Mouse (Mus musculus): ENCODE measurements around the gene Apc2. TPM values are rescaled to one million over a fixed set of nuclear protein-coding genes. Genes with fewer than 3 reads are reported as not detected.

The Apc2 gene
- polyA plus RNA-seq, 1 experiment from 2014 or later: 3.3 TPM

GRCm38 (mm10) chr10:80313627-80314201 is 17.9 kb downstream of the Apc2 start:
- no peaks in the 10 kb centered on the region for H3K9me3 ChIP-seq
- H3K27me3 ChIP-seq: peaks cover 91% of the 10 kb centered on the region
- H3K4me3 ChIP-seq: no peak overlapping the region
- no peak overlapping the region for H3K27ac ChIP-seq
- H3K4me1 ChIP-seq: peaks cover under 1% of the 10 kb centered on the region; the same call in 1 of the 2 replicates
- WGBS: 43% methylated on average over 20 of the region's 20 CpGs
- peak overlapping the region; percentile 35; the same call in 1 of the 2 replicates for H3K9ac ChIP-seq
- H3K4me2 ChIP-seq (replicated peaks): no peak overlapping the region
- ATAC-seq (ENCODE audit: low FRiP score, low read depth): no peak
- H3K36me3 ChIP-seq: peaks cover 14% of the 10 kb centered on the region

GRCm38 (mm10) chr10:80314494-80315001 is 18.8 kb downstream of the Apc2 start:
- Histone ChIP-seq H3K9ac (0 out of 2 replicates have a peak overlapping the region, but pooled peaks have one; percentile 31), H3K4me2 (replicated peaks) (no peak overlapping the region), H3K9me3 (no peaks in the 10 kb centered on the region), H3K27me3 (peaks cover 83% of the 10 kb centered on the region), H3K27ac (no peak overlapping the region), H3K4me3 (0 out of 2 replicates have a peak overlapping the region, but pooled peaks have one; percentile 2), H3K4me1 (peaks cover 9% of the 10 kb centered on the region), H3K36me3 (peaks cover 19% of the 10 kb centered on the region)
- WGBS: 47% methylated on average over 16 of the region's 16 CpGs
- no peak for ATAC-seq (ENCODE audit: low FRiP score, low read depth)

GRCm38 (mm10) chr10:80315315-80315714 is 19.5 kb downstream of the Apc2 start:
- Histone ChIP-seq H3K36me3 (peaks cover 19% of the 10 kb centered on the region), H3K9ac (0 out of 2 replicates have a peak overlapping the region, but pooled peaks have one; percentile 31), H3K4me3 (no peak overlapping the region), H3K27me3 (peaks cover 76% of the 10 kb centered on the region), H3K27ac (no peak overlapping the region), H3K4me1 (peaks cover 13% of the 10 kb centered on the region), H3K9me3 (no peaks in the 10 kb centered on the region), H3K4me2 (replicated peaks) (no peak overlapping the region)
- ATAC-seq (ENCODE audit: low FRiP score, low read depth): no peak
- WGBS: 44% methylated on average over 27 of the region's 27 CpGs

- Histone ChIP-seq H3K4me3 (no peak overlapping the region), H3K27ac (no peak overlapping the region), H3K9ac (no peak overlapping the region; the same call in 1 of the 2 replicates), H3K4me1 (peaks cover 15% of the 10 kb centered on the region), H3K4me2 (replicated peaks) (no peak overlapping the region), H3K9me3 (no peaks in the 10 kb centered on the region), H3K36me3 (peaks cover 19% of the 10 kb centered on the region), H3K27me3 (peaks cover 66% of the 10 kb centered on the region)
- 19% methylated on average over 11 of the region's 11 CpGs for WGBS
- ATAC-seq (ENCODE audit: low FRiP score, low read depth): no peak
Observed at GRCm38 (mm10) chr10:80316359-80316781, 20.6 kb downstream of the Apc2 start.

- no peak overlapping the region for H3K4me3 ChIP-seq
- 0 out of 2 replicates have a peak overlapping the region, but pooled peaks have one; percentile 31 for H3K9ac ChIP-seq
- no peak overlapping the region for H3K27ac ChIP-seq
- peaks cover 19% of the 10 kb centered on the region for H3K36me3 ChIP-seq
- peaks cover 20% of the 10 kb centered on the region for H3K4me1 ChIP-seq
- H3K4me2 ChIP-seq (replicated peaks): no peak overlapping the region
- no peaks in the 10 kb centered on the region for H3K9me3 ChIP-seq
- ATAC-seq (ENCODE audit: low FRiP score, low read depth): no peak
- H3K27me3 ChIP-seq: peaks cover 60% of the 10 kb centered on the region
- WGBS: 52% methylated on average over 10 of the region's 10 CpGs
Observed at GRCm38 (mm10) chr10:80317011-80317410, 21.2 kb downstream of the Apc2 start.

- ATAC-seq (ENCODE audit: low FRiP score, low read depth): peak; percentile 57; the same call in 1 of the 2 replicates
Observed at GRCm38 (mm10) chr10:80320340-80320760, 24.6 kb downstream of the Apc2 start, which contains the start of gene 2310011J03Rik. Gene 2310011J03Rik (minus strand): TSS chr10:80320537.

GRCm38 (mm10) chr10:80321014-80321669 is 25.4 kb downstream of the Apc2 start:
- H3K9me3 ChIP-seq: no peaks in the 10 kb centered on the region
- H3K4me2 ChIP-seq (replicated peaks): peak overlapping the region; percentile 19; the same call in 1 of the 2 replicates
- peaks cover 18% of the 10 kb centered on the region for H3K27me3 ChIP-seq
- peaks cover 39% of the 10 kb centered on the region for H3K4me1 ChIP-seq
- ATAC-seq (ENCODE audit: low FRiP score, low read depth): no peak
- peak overlapping the region; percentile 86; the same call in 1 of the 2 replicates for H3K4me3 ChIP-seq
- H3K36me3 ChIP-seq: peaks cover 19% of the 10 kb centered on the region
- no peak overlapping the region for H3K9ac ChIP-seq
- WGBS: 75% methylated on average over 6 of the region's 6 CpGs
- no peak overlapping the region for H3K27ac ChIP-seq

More at GRCm38 (mm10) chr10:80320340-80320760, 24.6 kb downstream of the Apc2 start, which contains the start of gene 2310011J03Rik:
- Histone ChIP-seq H3K4me2 (replicated peaks) (peak within 1 kb of the TSS; percentile 93), H3K9ac (peak within 1 kb of the TSS; percentile 82), H3K4me1 (peaks cover 39% of the 10 kb centered on the region), H3K27ac (peak within 1 kb of the TSS; percentile 55), H3K4me3 (peak within 1 kb of the TSS; percentile 86), H3K9me3 (no peaks in the 10 kb centered on the region), H3K36me3 (peaks cover 19% of the 10 kb centered on the region), H3K27me3 (peaks cover 26% of the 10 kb centered on the region)
- under 1% methylated on average over 34 of the region's 34 CpGs for WGBS

- Histone ChIP-seq H3K27ac (no peak overlapping the region), H3K4me3 (peak overlapping the region; percentile 65), H3K9ac (peak overlapping the region; percentile 71)
Observed at GRCm38 (mm10) chr10:80321670-80322581, 26.1 kb downstream of the Apc2 start.

GRCm38 (mm10) chr10:80322811-80323211 is 27.0 kb downstream of the Apc2 start:
- Histone ChIP-seq H3K27ac (no peak overlapping the region; the same call in 1 of the 2 replicates), H3K4me1 (peaks cover 39% of the 10 kb centered on the region), H3K36me3 (peaks cover 13% of the 10 kb centered on the region), H3K4me3 (peak overlapping the region; percentile 65), H3K9me3 (no peaks in the 10 kb centered on the region), H3K9ac (peak overlapping the region; percentile 71), H3K27me3 (peaks cover 11% of the 10 kb centered on the region), H3K4me2 (replicated peaks) (peak overlapping the region; percentile 97)
- WGBS: 3% methylated on average over 28 of the region's 28 CpGs
- ATAC-seq (ENCODE audit: low FRiP score, low read depth): no peak

More at GRCm38 (mm10) chr10:80321670-80322581, 26.1 kb downstream of the Apc2 start:
- no peak for ATAC-seq (ENCODE audit: low FRiP score, low read depth)
- H3K4me2 ChIP-seq (replicated peaks): peak overlapping the region; percentile 97
- WGBS: 95% methylated on average over 21 of the region's 21 CpGs
- peaks cover 14% of the 10 kb centered on the region for H3K27me3 ChIP-seq
- no peaks in the 10 kb centered on the region for H3K9me3 ChIP-seq
- peaks cover 19% of the 10 kb centered on the region for H3K36me3 ChIP-seq
- peaks cover 39% of the 10 kb centered on the region for H3K4me1 ChIP-seq

- WGBS: under 1% methylated on average over 46 of the region's 46 CpGs
Observed at GRCm38 (mm10) chr10:80323261-80324119, 27.7 kb downstream of the Apc2 start.

More at GRCm38 (mm10) chr10:80323261-80324119, 27.7 kb downstream of the Apc2 start:
- peak overlapping the region; percentile 97 for H3K4me2 ChIP-seq (replicated peaks)
- peaks cover 11% of the 10 kb centered on the region for H3K27me3 ChIP-seq
- ATAC-seq (ENCODE audit: low FRiP score, low read depth): peak; percentile 41; the same call in 1 of the 2 replicates
- H3K36me3 ChIP-seq: peaks cover 7% of the 10 kb centered on the region
- H3K27ac ChIP-seq: no peak overlapping the region
- H3K9me3 ChIP-seq: no peaks in the 10 kb centered on the region
- H3K4me1 ChIP-seq: peaks cover 39% of the 10 kb centered on the region
- H3K4me3 ChIP-seq: peak overlapping the region; percentile 65
- peak overlapping the region; percentile 71 for H3K9ac ChIP-seq
